Mouse (Mus musculus): Measurements from ENCODE around the gene Pdgfra.

- TF ChIP-seq CTCF (IDR thresholded peaks at IDR 0.05; ENCODE audit: borderline replicate concordance, extremely low read depth, insufficient read depth, insufficient read length) (no peak), POLR2A (IDR thresholded peaks at IDR 0.05; ENCODE audit: borderline replicate concordance, extremely low read depth, insufficient read depth, insufficient read length, poor library complexity, severe bottlenecking) (no peak)
Measured at GRCm38 (mm10) chr5:75221610-75222009, 69.5 kb downstream of the Pdgfra start.
